Mouse (Mus musculus) brown adipose tissue, adult 24 weeks (tissue): ENCODE data around the gene Phactr1. TPM values are rescaled to one million over a fixed set of nuclear protein-coding genes. Genes with fewer than 3 reads are reported as not detected.

ENCODE experiments used
- H3K27ac ChIP-seq: fragments of 200-500 bp; replicated peaks from 2 replicates; pipeline ENCODE4 v1.5.1; 2012; ENCODE audit warnings: low read depth, mild to moderate bottlenecking, low read length
- H3K4me1 ChIP-seq: fragments of 200-500 bp; 2 replicates; pipeline ENCODE4 v1.6.1; 2012; ENCODE audit warnings: low read length, mixed read lengths; ENCODE audit not compliant: control insufficient read depth, insufficient read depth, insufficient read length
- H3K4me3 ChIP-seq: fragments of 200-500 bp; 2 replicates; pipeline ENCODE4 v1.5.1; 2012; ENCODE audit warnings: low read depth, mild to moderate bottlenecking, low read length, moderate library complexity; ENCODE audit not compliant: insufficient read depth
- polyA plus RNA-seq: library from polyadenylated mRNA; stranded (reverse); fragments of >200 nt; gene quantifications from 2 replicates; pipeline ENCODE4 v1.2.4, GENCODE M21; 2012; ENCODE audit not compliant: missing spikeins, insufficient read depth, insufficient read length

Gene Phactr1
- polyA plus RNA-seq, 1 experiment = 2.1 TPM

- Histone ChIP-seq H3K27ac (no peak overlapping the region), H3K4me3 (no peak overlapping the region), H3K4me1 (peaks cover 5% of the 10 kb centered on the region; the same call in 1 of the 2 replicates)
These were observed 268.9 kb downstream of the Phactr1 start for GRCm38 (mm10) chr13:42949336-42949735.

GRCm38 (mm10) chr13:42950056-42950455 is 269.6 kb downstream of the Phactr1 start:
- no peak overlapping the region for H3K27ac ChIP-seq
- no peak overlapping the region for H3K4me3 ChIP-seq
- peaks cover 5% of the 10 kb centered on the region; the same call in 1 of the 2 replicates for H3K4me1 ChIP-seq

GRCm38 (mm10) chr13:42952037-42952721 is 271.8 kb downstream of the Phactr1 start:
- H3K4me3 ChIP-seq = no peak overlapping the region
- peaks cover 5% of the 10 kb centered on the region; the same call in 1 of the 2 replicates for H3K4me1 ChIP-seq
- H3K27ac ChIP-seq = no peak overlapping the region

- Histone ChIP-seq H3K4me1 (peaks cover 8% of the 10 kb centered on the region), H3K27ac (no peak overlapping the region), H3K4me3 (no peak overlapping the region)
These were observed 272.6 kb downstream of the Phactr1 start for GRCm38 (mm10) chr13:42953071-42953470.

- Histone ChIP-seq H3K4me1 (peaks cover 8% of the 10 kb centered on the region), H3K4me3 (no peak overlapping the region), H3K27ac (no peak overlapping the region)
These were observed 273.7 kb downstream of the Phactr1 start for GRCm38 (mm10) chr13:42954116-42954515.

- no peak overlapping the region for H3K27ac ChIP-seq
- H3K4me3 ChIP-seq = no peak overlapping the region
- H3K4me1 ChIP-seq = peaks cover 3% of the 10 kb centered on the region
These were observed 275.9 kb downstream of the Phactr1 start for GRCm38 (mm10) chr13:42956327-42956726.

- no peak overlapping the region for H3K4me3 ChIP-seq
- H3K27ac ChIP-seq = no peak overlapping the region
These were observed 277.4 kb downstream of the Phactr1 start for GRCm38 (mm10) chr13:42957856-42958255.

GRCm38 (mm10) chr13:42958867-42959266 is 278.4 kb downstream of the Phactr1 start:
- H3K27ac ChIP-seq = no peak overlapping the region
- H3K4me3 ChIP-seq = no peak overlapping the region
- peaks cover 5% of the 10 kb centered on the region for H3K4me1 ChIP-seq

More at GRCm38 (mm10) chr13:42957856-42958255, 277.4 kb downstream of the Phactr1 start:
- H3K4me1 ChIP-seq = peaks cover 5% of the 10 kb centered on the region

- H3K4me1 ChIP-seq = peaks cover 5% of the 10 kb centered on the region
- H3K27ac ChIP-seq = no peak overlapping the region
These were observed 281.1 kb downstream of the Phactr1 start for GRCm38 (mm10) chr13:42961561-42961960.

GRCm38 (mm10) chr13:42968537-42968936 is 288.1 kb downstream of the Phactr1 start:
- no peak overlapping the region for H3K27ac ChIP-seq
- H3K4me3 ChIP-seq = no peak overlapping the region
- H3K4me1 ChIP-seq = peaks cover 2% of the 10 kb centered on the region; the same call in 1 of the 2 replicates

More at GRCm38 (mm10) chr13:42961561-42961960, 281.1 kb downstream of the Phactr1 start:
- no peak overlapping the region for H3K4me3 ChIP-seq

GRCm38 (mm10) chr13:42973561-42973960 is 293.1 kb downstream of the Phactr1 start:
- no peak overlapping the region for H3K27ac ChIP-seq
- no peak overlapping the region for H3K4me3 ChIP-seq
- peaks cover 7% of the 10 kb centered on the region; the same call in 1 of the 2 replicates for H3K4me1 ChIP-seq

- Histone ChIP-seq H3K4me3 (no peak overlapping the region), H3K27ac (no peak overlapping the region), H3K4me1 (peaks cover 7% of the 10 kb centered on the region; the same call in 1 of the 2 replicates)
These were observed 293.5 kb downstream of the Phactr1 start for GRCm38 (mm10) chr13:42973961-42974360.

GRCm38 (mm10) chr13:42974506-42974905 is 294.1 kb downstream of the Phactr1 start:
- Histone ChIP-seq H3K27ac (no peak overlapping the region), H3K4me1 (peaks cover 7% of the 10 kb centered on the region; the same call in 1 of the 2 replicates), H3K4me3 (no peak overlapping the region)

- Histone ChIP-seq H3K4me1 (peaks cover 7% of the 10 kb centered on the region; the same call in 1 of the 2 replicates), H3K27ac (no peak overlapping the region), H3K4me3 (no peak overlapping the region)
These were observed 295.7 kb downstream of the Phactr1 start for GRCm38 (mm10) chr13:42976144-42976543.

GRCm38 (mm10) chr13:42976967-42977366 is 296.5 kb downstream of the Phactr1 start:
- Histone ChIP-seq H3K27ac (no peak overlapping the region), H3K4me3 (no peak overlapping the region), H3K4me1 (peaks cover 7% of the 10 kb centered on the region; the same call in 1 of the 2 replicates)

- Histone ChIP-seq H3K4me3 (no peak overlapping the region), H3K4me1 (no peaks in the 10 kb centered on the region), H3K27ac (no peak overlapping the region)
These were observed 300.2 kb downstream of the Phactr1 start for GRCm38 (mm10) chr13:42980581-42980980.
